ENCODE assay signal across 9 mouse cellular contexts in the genomic region with DNA sequence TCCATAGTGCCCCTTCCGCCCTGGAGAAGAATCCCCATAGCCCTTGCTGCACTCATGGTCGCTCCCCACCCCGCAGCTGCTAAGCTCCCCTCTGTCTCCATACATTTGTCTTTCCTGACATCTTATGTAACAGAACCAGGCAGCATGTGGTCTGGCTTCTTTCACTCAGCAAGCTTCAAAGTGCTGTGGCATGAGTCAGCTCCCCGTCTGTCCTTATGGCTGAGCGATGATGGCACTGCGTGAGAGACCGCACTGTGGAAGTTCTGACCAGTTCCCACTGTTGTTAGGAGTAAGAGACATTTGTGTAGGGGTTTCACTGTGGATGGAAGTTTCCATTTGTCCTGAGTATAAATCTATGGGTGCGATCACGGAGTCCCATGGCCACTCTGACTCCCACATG.
A peak's percentile ranks its signal among the peaks of the same experiment; 100 is the strongest.
DNase-seq lines count a peak whose midpoint lies in the region; ATAC-seq and TF ChIP-seq lines count a peak whose summit lies in the region.
"Had no signal": no experiment of that assay in that cellular context is flagged by ENCODE, and none has a peak within 500 bp of the region (broad histone marks: within the 10 kb centered on the region; RNA-seq: fewer than 3 reads in every experiment).

No protein-coding gene starts in this region.

- H3K4me2 ChIP-seq in limb, embryonic 14.5 days (replicated peaks; ENCODE audit: low read depth, low read length, severe bottlenecking): no peak overlapping the region
- H3K4me2 ChIP-seq: forebrain, embryonic 15.5 days had no signal

- peak; percentile 19 to 25 for DNase-seq in layer of hippocampus, postnatal 36 days
- DNase-seq in layer of hippocampus, postnatal 25 days (ENCODE audit: extremely low spot score in 1 of 2, low spot score in 1 of 2): no peak
- DNase-seq in NIH3T3 (ENCODE audit: low read depth): peak; percentile 84
- peak; percentile 65 to 69 for DNase-seq in cerebellum, postnatal 25 days
- peak; percentile 27 for DNase-seq in limb, embryonic 14.5 days (ENCODE audit: low spot score)
- DNase-seq in spleen, adult 12 weeks (ENCODE audit: low spot score): no peak
- no peak for DNase-seq in kidney, postnatal 36 days
- no peak for DNase-seq in kidney, adult 2 months

- no peaks in the 10 kb centered on the region for H3K9me3 ChIP-seq in limb, embryonic 14.5 days (ENCODE audit: control insufficient read depth, low read length)
- H3K9me3 ChIP-seq: forebrain, embryonic 15.5 days had no signal

- no peak overlapping the region for H3K4me3 ChIP-seq in limb, embryonic 14.5 days (replicated peaks; ENCODE audit: low read length)
- no peak overlapping the region for H3K4me3 ChIP-seq in kidney, adult 2 months (ENCODE audit: insufficient read depth, low read depth, low read length)
- H3K4me3 ChIP-seq: forebrain, embryonic 15.5 days had no signal

- no peak overlapping the region for H3K27ac ChIP-seq in limb, embryonic 14.5 days (replicated peaks; ENCODE audit: low read depth, low read length)
- no peak overlapping the region for H3K27ac ChIP-seq in kidney, adult 2 months (ENCODE audit: insufficient read depth, low read depth, low read length)
- H3K27ac ChIP-seq: forebrain, embryonic 15.5 days had no signal

- no peaks in the 10 kb centered on the region for H3K36me3 ChIP-seq in limb, embryonic 14.5 days (ENCODE audit: control insufficient read depth, insufficient read depth, low read length)
- no peaks in the 10 kb centered on the region for H3K36me3 ChIP-seq in kidney, adult 2 months (ENCODE audit: control insufficient read depth, insufficient read depth, low read length)
- H3K36me3 ChIP-seq: forebrain, embryonic 15.5 days had no signal

- TF ChIP-seq POLR2A in limb, embryonic 14.5 days (IDR thresholded peaks at IDR 0.05; ENCODE audit: borderline replicate concordance, extremely low read depth, insufficient read depth, insufficient read length): no peak
- TF ChIP-seq POLR2A in kidney, adult 2 months (IDR thresholded peaks at IDR 0.05; ENCODE audit: low read depth, low read length): no peak

- no peak overlapping the region for H3K9ac ChIP-seq in limb, embryonic 14.5 days (ENCODE audit: low read depth, low read length, severe bottlenecking)
- H3K9ac ChIP-seq: forebrain, embryonic 15.5 days had no signal

- TF ChIP-seq CTCF in kidney, adult 2 months (conservative IDR thresholded peaks at IDR 0.05; ENCODE audit: insufficient read depth, insufficient read length, low read depth, low read length): no peak

- no peak for ATAC-seq in limb, embryonic 14.5 days (ENCODE audit: low FRiP score, low read depth)
- ATAC-seq: forebrain, embryonic 15.5 days had no signal

- H3K27me3 ChIP-seq in limb, embryonic 14.5 days (ENCODE audit: control insufficient read depth, insufficient read depth, low read length): no peaks in the 10 kb centered on the region
- no peaks in the 10 kb centered on the region for H3K27me3 ChIP-seq in kidney, adult 2 months (replicated peaks; ENCODE audit: control insufficient read depth, insufficient read depth, low read length)
- H3K27me3 ChIP-seq: forebrain, embryonic 15.5 days had no signal

- 36% methylated on average over 9 of the region's 9 CpGs for WGBS in limb, embryonic 14.5 days
- WGBS in kidney, adult 2 months: 40% methylated on average over 9 of the region's 9 CpGs

- peaks cover 4% of the 10 kb centered on the region; the same call in 1 of the 2 replicates for H3K4me1 ChIP-seq in limb, embryonic 14.5 days (ENCODE audit: control insufficient read depth, insufficient read depth, low read length)
- H3K4me1 ChIP-seq in kidney, adult 2 months (ENCODE audit: control insufficient read depth, insufficient read depth, low read length): no peaks in the 10 kb centered on the region
- H3K4me1 ChIP-seq: forebrain, embryonic 15.5 days had no signal

Comparison
In these comparisons a context has a peak if more than half of its experiments do, and no peak if none do; other contexts are left out.
1. DNase-seq: peak in layer of hippocampus, postnatal 36 days (2 of 2), NIH3T3 (single experiment), cerebellum, postnatal 25 days (2 of 2) and limb, embryonic 14.5 days (single experiment); none in layer of hippocampus, postnatal 25 days (0 of 2), spleen, adult 12 weeks (single experiment), kidney, postnatal 36 days (0 of 2) and kidney, adult 2 months (single experiment).